Mouse (Mus musculus): Measurements from ENCODE around the gene Slk. TPM values are rescaled to one million over a fixed set of nuclear protein-coding genes. Genes with fewer than 3 reads are reported as not detected.

Slk gene
- 10 to 100 TPM; 65.2 to 68.6 TPM for total RNA-seq (2021)

- DNase-seq = peak; percentile 79
Measured at GRCm38 (mm10) chr19:47579225-47579787, at the start of gene Slk. Gene Slk, plus strand, starts transcription at chr19:47579678.

DNA sequence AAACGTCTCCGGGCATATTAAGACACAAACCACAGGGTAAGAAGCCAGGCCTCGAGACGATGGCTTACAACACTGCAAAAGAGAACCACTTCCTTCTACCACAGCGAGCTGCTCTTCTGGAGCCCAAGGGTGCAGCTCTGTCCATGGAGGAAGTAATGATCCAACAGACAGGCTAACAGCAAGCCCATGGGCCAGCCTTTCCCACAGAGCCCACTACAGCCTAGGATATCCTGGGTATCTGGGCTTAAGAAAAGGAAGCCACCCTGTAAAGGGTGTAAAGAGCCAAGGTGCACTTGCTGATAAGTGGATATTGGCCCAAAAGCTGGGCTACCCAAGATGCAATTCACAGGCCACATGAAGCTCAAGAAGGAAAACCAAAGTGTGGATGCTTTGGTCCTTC is 48.2 kb upstream of the Slk start:
- DNase-seq = no peak

- no peak for DNase-seq
Measured at GRCm38 (mm10) chr19:47532449-47532848, 47.0 kb upstream of the Slk start.

GRCm38 (mm10) chr19:47534131-47534530 is 45.3 kb upstream of the Slk start:
- no peak for DNase-seq

DNA sequence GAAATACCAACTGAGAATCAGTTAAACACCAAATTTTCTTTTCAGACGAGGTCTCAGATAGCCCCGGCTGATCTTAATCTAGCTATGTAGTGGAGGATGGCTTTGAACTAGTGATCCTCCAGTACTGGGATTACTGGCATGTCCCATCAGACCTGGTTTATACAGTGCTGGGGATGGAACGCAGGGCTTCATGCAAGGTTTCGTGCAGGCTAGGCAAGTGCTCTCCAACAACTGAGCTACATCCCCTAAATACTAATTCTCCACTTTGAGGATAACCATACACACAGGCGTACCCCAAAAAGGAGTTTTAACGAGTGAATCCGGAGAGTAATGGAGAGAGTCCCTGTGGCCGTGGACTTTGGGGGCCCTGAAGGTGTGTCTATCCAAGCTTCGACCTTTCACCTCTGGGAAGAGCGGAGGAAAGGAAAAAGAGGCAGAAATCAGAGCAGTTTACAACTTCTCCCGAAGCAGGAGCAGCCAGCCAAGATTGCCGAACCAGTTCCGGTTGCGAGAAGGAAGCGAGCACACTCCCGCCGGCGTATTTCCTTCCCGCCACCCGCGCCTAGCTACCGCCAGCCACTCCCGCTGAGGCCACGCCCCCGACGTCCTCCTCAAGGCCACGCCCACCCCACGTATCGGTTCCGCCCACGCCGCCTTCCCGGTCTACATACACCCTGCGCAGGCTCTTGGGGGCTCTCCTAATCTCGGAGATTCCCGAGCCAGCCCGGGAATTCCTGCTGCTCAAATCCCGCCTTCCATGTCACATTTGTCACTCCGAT is 42.8 kb upstream of the Slk start:
- peak; percentile 94 to 95 for DNase-seq

DNA sequence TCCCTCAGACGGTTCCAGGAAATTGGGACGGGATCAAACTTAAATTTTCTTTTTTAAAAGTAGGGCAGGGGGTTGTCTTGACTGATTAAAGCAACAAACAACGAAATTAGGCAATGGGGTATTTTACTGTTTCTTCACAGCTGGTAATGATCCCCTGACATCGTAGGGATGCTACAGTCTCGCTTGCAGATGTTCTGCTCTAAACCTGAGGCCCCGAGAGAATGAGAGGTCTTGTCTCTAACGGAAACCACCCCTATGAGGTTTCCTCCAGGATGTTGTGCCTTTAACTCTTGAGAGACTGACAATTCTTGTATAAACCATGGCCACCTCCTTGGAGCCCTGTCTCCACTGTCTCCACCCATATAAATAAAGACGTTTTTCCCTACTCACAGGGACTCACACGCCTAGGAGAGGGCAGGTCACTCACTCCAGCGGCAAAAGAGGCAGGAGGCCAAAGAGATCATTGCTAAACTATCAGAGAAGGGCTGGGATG is 42.1 kb upstream of the Slk start, which contains the start of gene Stn1:
Stn1 (minus strand) TSS at position 208 of the 493 bp plus-strand sequence.
- no peak for DNase-seq

DNA sequence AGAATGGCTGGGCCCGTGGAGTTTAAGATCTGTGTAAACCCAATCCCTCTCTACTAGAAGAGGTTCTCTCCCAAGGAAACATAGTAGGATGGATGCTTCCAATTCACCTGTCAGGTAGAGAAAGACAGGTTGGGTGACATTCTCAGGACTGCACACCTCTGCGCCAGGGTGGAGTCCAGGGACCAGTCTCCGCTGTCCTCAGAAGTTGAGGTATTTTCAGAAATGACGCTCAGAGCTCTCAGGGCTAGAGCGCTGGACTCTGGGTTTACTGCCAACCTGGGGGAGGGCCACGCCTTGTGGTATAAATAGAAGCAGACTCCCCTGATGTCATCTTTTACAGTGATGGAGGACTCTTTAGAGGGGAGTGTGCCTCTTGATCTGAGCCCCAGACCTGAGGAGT is 41.6 kb upstream of the Slk start:
- no peak for DNase-seq

GRCm38 (mm10) chr19:47538801-47539200 is 40.7 kb upstream of the Slk start:
- DNase-seq = no peak

DNA sequence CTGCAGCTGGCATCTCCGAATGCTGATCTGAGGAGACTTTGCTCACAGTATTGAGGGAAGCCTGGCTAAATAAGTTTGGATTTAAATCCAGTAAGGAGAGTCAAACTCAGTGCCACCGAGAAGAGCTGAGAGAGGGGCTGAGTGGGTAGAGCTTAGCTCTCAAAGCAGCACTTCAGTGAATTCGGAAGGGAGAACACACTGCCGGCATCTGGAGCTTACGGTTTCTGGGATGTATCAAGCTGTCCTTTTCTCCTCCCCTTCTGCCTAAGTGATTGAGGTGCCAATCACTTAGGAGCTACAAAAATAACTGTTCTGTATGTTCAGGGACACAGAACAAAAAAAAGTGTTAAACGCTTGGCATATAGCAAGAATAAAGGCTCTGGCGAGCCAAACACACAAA is 37.0 kb upstream of the Slk start:
- DNase-seq = peak in 1 of 2 experiments; percentile 12

DNA sequence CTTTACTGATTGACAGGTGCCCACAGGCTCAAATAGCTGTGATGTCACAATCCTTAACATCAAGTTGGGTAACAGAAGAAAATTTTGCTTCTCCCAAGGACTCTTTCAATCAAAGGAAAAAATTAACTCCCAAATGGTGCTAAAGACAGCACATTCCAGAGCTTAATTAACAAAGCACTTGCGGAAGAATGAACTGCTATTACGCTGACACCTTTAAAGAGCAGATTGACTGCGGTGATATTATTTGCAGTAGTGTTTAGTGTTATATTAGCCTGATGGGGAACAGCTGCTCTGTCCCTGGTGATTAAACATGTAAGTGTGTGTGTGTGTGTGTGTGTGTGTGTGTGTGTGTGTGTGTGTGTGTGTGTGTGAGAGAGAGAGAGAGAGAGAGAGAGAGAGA is 34.4 kb upstream of the Slk start:
- no peak for DNase-seq

GRCm38 (mm10) chr19:47545528-47545927 is 34.0 kb upstream of the Slk start:
- no peak for DNase-seq

DNA sequence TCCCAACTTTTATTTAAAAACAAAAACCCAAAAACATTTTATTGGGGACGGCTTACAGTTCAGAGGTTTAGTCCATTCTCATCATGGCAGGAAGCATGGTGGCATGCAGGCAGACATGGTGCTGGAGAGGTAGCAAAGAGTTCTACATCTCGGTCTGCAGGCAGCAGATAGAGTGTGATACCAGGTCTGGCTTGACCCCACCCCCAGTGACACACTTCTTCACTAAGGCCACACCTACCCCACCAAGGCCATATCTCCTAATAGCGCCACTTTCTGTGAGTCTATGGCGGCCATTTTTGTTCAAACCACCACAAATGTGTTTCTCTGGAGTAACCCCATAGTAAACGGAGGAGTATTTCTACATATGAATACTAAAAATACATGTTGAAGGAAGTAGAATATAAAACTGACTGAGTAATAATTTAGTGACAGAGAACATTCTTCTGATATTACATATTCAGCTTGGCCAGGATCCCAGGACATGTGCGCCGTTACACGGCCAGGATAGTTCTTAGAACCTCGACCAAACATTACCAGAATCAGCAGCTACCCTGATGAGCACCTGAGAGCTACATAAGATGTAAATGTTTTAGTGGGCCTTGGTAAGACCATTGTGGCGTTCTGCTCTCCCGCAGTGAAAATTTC is 30.9 kb upstream of the Slk start:
- DNase-seq = no peak

DNA sequence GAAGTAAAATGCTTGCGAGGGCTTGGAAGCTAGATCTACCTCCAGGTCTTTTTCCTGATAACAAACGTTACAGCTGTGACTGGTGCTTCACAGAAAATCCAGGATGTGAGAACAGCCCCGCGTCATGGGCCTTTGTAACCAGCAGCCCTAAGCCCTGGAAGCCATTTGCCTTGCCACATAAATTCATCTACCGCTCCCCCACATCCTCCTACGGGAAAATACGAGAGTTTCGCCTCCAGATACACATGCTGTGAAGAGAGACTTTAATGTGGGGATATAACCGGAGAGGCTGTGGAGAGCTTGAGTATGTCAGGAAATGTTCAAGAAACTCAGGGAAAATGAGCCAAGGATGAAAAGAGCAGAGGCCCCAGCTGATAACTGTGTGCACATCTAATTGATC is 30.3 kb upstream of the Slk start:
- DNase-seq = no peak

- DNase-seq = no peak
Measured at GRCm38 (mm10) chr19:47549584-47549983, 29.9 kb upstream of the Slk start.

GRCm38 (mm10) chr19:47559145-47559544 is 20.3 kb upstream of the Slk start:
- no peak for DNase-seq

DNA sequence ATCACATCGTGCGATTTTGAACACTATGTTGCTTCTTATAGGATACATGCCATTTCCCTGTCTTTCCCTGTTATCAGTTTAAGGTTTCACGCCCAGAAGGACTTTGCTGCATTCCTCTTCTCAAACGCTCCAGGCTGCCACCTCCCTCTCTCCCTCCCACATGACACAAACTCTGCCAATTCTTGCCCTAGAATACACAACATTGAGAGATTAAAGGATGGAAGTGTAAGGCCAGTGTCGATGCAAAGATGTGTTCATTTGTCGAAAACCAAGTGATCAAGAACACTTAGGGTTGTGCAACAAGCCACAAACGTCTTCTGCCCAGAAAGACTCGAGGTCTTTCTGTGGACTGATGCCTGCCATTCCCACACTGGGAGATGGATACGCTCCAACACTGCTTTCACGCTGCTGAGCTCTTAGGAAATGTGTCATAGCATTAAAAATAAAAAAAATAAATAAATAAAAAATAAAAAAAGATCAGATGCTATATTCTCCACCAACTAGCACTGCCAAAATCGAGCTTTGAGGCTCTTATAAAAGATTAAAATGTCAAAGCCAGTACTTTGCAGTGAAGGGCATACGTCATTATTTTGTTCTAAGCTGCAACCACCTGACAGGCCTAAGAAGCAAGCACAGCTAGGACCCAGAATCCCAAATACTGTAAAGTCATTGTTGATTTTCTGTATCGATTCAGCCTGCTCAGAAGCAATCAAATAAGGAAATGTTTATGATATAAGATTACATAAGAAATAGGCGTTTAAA is 19.5 kb upstream of the Slk start:
- peak in 1 of 2 experiments; percentile 42 for DNase-seq

DNA sequence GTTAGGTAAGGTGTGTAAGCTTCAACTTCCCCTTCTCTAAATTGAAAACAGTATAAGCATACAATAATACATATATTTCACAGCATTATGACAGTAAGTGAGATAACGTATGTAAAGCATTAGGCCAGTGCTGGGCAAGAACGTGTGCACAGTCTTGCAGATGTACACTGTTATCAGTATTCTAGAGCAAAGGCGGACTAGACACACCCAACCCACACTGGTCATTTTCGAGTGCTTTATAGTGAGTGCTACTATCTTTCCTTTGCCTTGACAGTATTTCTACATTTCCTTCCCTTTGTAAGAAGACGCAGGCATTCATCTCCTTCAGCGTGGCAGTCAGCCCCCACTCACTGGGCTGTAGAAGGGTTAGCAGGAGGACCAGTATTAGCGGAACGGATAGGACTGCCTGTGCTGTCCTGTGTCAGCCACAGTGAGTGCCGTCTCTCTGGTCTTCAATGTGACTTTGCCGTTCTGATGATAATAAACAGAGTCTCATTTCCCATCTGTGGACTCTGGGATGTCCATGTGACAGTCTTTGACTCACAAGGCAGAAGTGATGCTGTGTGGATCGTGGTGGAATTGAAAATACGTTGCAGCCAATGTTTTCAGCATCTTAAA is 18.8 kb upstream of the Slk start:
- no peak for DNase-seq

DNA sequence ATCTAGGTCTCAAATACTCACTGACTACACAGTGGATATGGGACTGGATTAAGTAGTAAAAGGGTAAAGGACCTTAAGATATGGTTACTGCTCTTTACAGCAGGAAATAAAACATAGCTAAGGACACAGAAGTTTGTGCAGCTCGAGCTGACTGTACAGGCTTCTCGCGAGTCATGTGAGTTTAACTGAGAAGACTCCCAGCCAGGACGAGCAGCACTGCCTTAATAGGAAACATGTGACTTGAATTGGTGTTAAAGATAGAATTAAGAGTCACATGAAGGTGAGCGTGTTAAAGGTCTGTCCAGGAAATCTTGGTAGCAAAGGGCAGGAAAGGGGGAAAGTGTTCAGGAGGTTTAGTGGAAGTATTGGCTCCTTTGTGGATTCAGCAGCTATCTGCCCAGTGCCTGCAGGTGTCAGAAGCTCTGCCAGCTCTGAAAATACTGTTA is 17.5 kb upstream of the Slk start:
- DNase-seq = no peak

DNA sequence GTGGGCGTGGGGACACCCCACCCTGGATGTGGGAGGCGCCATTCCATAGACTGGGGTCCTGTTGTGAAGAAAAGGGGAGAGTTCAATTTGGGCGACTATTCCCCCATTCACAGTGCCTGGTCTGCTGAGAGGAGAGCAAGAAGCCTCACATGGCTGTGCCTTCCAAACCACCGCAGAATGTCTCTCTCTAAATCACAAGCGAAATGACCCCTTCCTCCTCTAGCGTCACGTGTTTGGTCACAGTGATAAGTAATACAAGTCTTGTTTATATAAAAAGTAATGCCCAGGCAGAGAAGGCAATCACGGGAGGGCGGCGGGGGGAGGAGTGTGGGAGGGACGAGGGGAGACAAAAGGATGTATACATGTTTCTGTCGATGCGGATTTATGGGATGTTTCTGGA is 15.8 kb upstream of the Slk start:
- DNase-seq = no peak

DNA sequence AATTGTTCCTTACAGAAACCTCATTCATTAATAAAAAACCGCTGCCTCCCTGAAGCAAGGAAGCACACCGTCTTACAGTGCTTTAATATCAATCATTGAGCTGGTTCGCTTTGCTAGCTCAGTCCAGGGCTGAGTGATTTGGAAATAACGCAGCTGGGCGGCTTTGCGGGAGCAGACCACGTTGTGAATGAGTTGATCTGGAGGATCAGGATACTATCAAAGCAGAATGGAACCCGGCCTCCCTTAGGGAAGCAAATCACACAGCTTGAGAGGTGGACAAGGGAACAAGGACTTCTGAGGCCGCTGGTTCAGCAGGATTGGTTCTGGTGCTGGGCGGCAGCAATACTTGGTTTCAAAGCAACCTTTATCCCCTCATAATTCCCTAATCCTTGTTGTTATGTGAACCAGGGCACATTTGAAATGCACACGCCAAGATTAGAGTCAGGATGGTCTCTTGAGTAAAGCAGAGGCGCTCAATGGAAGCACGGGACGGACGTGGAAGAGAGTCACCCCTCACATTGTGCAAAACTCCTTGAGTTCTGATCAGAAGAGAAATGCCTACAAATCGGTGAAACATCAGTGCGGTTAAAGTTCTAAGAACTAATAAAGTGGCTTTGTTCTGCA is 14.3 kb upstream of the Slk start:
- DNase-seq = no peak

GRCm38 (mm10) chr19:47565994-47566393 is 13.5 kb upstream of the Slk start:
- DNase-seq = no peak

DNA sequence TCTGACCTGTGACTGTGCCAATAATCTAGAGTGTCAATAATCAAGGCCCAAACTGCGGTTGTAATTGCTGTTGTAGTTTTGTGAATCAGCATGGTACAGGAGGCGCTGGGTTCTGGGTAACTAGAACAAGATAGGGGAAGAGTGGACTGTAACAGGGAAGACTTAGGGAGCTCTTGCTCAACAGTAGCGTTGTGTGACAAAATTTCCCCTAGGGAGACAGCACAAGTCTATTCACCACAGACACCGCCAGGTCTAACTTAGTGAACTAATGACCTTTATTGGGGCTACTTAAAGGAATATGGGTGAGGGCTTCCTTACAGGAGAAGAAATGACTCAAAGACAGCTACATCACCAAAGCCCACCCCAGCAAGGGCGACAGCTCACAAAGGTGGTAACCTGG is 9.4 kb upstream of the Slk start:
- DNase-seq = no peak
